Mouse (Mus musculus): ENCODE data around the gene Wfdc9.

GRCm38 (mm10) chr2:164705991-164706390 is 49.6 kb upstream of the Wfdc9 start:
- TF ChIP-seq CTCF (IDR thresholded peaks at IDR 0.05; ENCODE audit: extremely low read depth, insufficient read length, insufficient replicate concordance, low read depth, low read length) (no peak), POLR2A (IDR thresholded peaks at IDR 0.05; ENCODE audit: low read depth, low read length) (no peak)
